Mouse (Mus musculus): ENCODE data around the gene Gm49673.
"Not testable (repeated sequence)": the region's sequence is repeated elsewhere in the genome, so short reads cannot be mapped to it uniquely, and the experiment has no call there.

Gene Gm49673

DNA sequence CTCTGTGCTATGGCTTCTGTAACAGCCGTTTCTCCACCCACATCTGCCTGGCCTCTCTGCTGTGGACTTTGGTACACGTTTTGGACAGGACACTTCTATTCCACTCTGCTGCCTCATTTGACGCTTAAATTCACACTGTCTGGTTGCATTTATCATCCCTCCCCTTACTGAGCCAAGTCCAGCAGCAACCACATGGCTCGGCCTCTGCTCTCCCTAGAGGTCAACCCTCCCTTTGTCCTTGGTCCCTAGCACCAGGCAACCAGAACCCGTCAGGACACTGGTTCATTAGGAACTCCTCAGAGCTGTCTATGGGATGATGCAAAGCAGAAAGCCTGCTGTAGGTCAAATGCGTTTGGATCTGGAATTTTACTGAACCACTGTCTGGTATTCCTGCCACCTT, 16.7 kb downstream of the Gm49673 start:
- DNase-seq, result not testable (repeated sequence)

DNA sequence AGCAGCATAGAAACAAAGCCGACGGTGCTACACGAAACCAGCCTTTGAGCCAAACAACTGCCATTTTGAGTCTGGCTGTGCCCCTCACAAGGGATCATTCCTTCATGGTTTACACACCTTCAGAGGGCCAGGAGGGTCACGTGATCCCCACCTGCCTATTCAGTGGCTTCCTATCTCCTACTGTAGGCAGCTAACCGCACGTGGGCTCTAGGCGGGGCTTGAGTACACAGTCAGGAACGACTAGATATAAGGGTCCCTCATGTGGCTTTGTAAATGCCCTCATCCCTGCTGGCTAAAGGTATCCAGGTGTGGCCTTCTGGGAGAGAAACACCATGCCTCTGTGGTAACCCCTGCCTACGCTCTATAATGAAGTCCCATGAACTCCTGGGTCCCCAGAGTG, 18.0 kb downstream of the Gm49673 start:
- DNase-seq, result not testable (repeated sequence)

DNA sequence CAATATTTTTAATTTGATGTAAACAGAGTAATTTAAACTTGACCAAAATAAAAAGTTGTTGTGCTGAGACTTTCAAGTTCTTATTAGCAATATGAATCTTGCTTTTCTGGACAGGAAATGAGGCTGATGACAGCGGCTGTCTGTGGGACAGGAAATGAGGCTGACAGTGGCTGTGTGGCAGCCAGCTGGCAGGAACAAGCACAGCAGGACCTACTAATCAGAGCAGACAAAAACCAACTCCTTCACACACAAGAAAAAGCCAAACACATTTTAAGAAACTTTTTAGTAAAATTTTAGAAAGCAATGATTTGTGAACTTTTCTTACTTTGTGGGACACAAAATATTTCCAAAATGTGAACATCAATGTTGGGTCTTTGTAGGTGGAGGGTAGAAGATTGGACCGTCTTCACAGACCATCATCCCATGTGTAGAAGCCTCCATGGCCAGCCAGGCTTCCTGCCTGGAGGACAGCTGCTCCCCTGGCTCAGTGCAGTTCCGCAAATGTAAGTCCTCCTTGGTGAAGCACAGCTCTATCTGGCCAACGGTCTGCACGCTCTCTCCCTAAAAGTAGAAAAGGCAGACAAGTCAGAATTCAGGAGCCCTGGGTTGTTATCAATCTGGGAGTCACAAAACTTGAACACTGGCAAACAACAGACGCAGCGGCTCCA, 19.1 kb downstream of the Gm49673 start:
- not testable (repeated sequence) for DNase-seq

DNA sequence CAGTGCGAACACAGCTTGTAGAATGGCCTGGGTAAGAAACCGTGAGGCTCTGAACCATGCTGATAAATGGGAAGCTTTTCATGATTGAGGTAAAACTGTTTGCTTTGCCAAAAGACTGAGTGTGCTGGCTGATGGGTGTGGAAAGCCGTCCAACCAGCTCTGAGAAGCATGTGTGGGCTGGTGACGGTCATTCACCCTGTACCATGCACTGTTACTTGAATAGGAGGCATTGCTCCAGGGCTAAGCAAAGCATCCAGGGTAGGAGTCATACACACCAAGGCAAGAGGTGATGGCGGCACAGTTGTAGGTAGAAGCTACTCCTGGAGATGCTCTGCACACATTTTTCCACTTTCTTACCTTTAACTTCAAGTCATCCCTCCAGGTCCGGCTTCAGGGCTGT, 23.0 kb downstream of the Gm49673 start:
- DNase-seq, result not testable (repeated sequence)

DNA sequence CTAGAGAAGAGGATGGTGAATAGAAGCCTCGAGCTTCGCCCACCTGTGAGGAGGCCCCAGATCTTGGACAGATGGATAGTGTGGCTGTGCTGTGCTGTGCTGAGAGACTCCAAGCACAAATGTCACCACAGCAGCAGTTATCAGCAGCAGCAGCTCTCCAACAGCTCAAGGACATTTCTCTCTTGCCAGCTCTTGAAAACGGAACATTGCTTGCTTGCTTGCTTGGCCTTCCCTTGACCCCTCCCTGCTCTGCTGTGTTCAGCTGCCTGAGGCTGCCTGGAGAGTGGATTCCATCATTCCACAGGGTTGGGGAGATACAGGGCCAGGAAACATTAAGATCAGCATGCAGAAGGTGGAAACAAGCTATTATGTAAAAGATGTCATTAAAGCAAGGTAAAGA, 24.6 kb downstream of the Gm49673 start:
- not testable (repeated sequence) for DNase-seq

DNA sequence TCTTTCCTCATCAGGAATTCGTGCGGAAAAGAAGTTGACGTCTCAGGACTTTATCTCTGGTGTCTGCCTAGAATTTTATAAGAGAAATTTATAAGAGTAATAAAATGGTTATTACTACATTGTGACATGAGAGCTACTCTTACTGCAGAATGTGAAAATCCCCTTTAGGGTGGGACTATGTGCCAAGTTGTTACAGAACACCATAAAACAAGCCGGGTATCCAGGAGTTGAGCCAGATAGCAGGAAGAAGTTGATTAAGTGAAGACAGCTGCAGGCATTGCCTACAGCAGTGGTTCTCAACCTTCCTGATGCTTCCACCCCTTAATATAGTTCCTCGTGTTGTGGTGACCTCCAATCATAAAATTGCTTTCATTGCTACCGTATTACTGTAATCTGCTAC, 30.7 kb downstream of the Gm49673 start:
- DNase-seq, result not testable (repeated sequence)

GRCm38 (mm10) chr17:8116378-8116777, 31.2 kb downstream of the Gm49673 start:
- DNase-seq, result peak; percentile 30 to 37

DNA sequence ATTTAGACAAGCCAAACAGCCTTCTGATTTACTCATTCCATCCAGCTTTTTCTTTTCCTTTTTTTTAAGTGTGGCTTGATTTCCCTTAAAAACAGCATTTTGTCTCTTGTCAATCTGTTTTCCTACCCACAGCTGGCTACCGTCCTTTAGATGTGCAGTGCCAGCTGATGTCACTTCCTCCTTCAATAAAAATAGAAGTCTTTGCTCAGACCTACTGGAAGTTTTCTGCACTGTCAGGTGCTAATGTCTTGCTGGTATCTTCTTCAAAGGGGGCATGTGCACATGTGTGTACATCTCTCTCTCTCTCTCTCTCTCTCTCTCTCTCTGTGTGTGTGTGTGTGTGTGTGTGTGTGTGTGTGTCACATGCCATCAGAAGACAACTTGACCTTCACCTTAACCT, 35.4 kb downstream of the Gm49673 start:
- DNase-seq, result not testable (repeated sequence)

GRCm38 (mm10) chr17:8101297-8101609, 46.3 kb downstream of the Gm49673 start:
- not testable (repeated sequence) for DNase-seq

GRCm38 (mm10) chr17:8100405-8101296, 46.9 kb downstream of the Gm49673 start:
- not testable (repeated sequence) for DNase-seq

GRCm38 (mm10) chr17:8096199-8096598, 51.4 kb downstream of the Gm49673 start:
- DNase-seq, result not testable (repeated sequence)

DNA sequence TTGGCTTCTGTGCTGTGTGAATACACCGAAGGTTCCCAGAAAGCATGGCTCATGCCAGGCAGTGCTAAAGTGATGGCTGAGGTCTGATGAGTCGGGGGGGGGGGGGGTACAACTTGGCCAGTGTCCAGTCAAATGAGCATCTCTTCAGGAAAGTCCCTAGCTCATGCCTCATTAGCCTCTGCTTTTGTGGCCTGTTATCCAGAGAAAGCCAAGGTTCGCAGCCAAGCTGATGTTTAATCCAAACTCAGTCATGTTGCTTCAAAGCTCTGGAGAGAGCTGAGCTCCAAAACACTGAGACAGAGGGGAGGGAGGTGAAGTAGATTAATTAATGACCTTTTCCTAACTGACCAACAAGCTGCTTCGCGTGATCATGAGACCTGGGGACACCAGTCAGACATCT, 51.9 kb downstream of the Gm49673 start:
- DNase-seq, result not testable (repeated sequence)

DNA sequence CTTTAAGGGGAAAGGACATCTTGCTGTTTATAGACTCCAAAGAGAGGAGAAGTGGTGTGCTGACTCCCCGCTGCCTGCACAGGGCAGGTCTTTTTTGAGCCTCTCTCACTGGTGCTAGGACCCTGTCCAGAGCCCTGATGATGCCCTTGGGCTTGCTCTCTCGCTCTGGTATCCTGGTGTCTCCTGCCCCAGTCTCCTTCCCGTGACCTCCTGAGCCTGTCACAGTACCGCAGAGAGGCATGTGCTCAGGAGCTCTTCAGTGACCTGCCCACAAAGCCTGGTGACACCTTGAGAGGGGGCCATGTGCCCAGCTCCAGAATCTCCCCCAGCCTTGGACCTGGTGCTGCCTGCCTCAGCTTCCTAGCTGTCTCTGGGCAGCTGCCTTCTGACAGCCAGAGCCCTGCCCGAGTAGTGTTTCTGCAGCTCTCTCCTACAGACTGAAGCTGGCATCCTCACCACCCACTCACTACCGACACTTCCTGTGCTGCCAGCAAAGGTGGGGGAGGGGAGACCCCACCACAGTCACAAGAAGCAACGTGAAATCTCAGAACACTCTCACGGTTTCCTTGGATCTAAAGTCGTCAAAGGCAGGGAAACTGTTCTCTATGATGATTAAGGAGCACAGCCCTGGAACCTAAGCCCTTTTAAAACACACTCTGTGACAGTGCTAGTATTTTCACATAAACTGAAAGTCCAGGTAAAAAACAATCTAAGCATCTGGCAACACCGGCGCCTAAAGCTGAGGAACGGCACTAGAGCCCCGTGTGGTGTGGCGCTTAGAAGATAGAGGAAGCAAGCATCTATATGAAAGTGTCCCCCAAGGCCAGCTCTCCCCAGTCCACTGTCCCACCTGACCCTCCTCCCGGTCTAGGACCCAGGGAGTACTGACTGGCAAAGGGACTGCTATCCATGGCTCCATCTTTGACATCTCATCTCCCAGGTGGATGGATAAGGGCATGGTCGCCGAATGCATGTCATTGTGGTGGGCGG, 54.8 kb downstream of the Gm49673 start:
- peak; percentile 29 to 41 for DNase-seq

GRCm38 (mm10) chr17:8091320-8091719, 56.3 kb downstream of the Gm49673 start:
- DNase-seq, result peak in 1 of 2 experiments; percentile 16

- not testable (repeated sequence) for DNase-seq
Observed at GRCm38 (mm10) chr17:8069847-8070246, 77.7 kb downstream of the Gm49673 start.

GRCm38 (mm10) chr17:8056637-8057138, 90.9 kb downstream of the Gm49673 start:
- DNase-seq, result not testable (repeated sequence)

GRCm38 (mm10) chr17:8055919-8056589, 91.5 kb downstream of the Gm49673 start:
- DNase-seq, result not testable (repeated sequence)

- peak; percentile 76 to 77 for DNase-seq
Observed at GRCm38 (mm10) chr17:8051247-8051646, 96.3 kb downstream of the Gm49673 start.

DNA sequence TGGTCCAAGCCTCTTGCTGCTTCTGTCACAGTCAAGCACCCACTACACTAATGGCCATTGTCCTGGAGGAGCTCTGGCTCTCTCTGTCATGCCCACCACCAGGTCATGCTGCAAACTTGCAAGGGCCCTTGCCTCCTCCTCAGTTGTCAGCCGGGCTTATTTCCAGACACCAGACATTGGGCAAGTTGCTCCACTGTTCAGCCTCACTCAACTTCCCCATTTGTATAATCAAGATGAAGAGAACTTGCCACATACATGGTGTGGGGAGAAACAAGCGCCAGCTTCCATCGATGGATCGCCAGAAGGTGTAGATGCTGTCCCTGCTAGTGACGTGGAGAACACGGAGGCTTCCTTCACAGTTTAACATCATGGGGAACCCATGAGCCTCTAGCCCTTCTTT, 97.4 kb downstream of the Gm49673 start:
- DNase-seq, result not testable (repeated sequence)

- peak; percentile 52 to 59 for DNase-seq
Observed at GRCm38 (mm10) chr17:8046178-8046577, 101.4 kb downstream of the Gm49673 start.

DNA sequence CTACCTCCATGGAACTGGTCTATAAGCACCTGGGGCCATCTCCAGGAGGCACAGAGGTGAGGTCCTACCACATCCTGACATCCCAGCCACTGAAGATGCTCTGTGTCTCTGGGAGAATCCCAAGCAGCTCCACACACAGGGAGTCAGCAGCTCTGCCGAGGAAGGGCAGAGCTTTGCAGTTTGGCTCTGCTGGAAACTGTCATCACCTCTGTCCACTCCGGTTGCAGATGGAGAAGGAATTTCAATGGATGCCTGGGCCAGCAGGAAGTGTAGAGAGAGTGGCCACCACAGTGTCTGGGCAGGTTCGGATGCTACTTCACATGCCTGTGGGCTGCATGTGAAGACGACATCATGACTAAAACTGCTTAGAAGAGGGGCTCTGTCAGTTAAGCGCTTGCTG, 106.4 kb downstream of the Gm49673 start:
- not testable (repeated sequence) for DNase-seq
